Mouse (Mus musculus): ENCODE measurements around the gene Prokr2.
"Not testable (repeated sequence)": the region's sequence is repeated elsewhere in the genome, so short reads cannot be mapped to it uniquely, and the experiment has no call there.

The Prokr2 gene

DNA sequence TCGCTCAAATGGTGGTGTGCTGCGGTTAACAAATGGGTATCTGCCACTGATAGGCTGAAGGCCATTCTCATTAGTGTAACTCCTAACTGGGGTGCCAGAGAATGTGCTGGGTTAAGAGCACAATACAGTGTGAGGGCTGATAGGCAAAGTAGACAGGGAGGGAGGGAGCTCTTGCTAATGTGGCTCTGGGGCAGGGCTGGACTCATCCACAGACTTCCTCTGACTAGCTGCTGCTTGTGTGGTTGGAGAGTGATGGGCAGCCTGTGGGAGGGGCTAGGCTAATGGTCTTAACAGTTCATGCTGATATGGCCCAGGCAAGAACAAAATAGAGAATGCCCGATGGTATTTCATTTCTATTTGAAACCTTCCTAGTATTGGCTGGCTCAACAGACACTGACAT lies 44.0 kb downstream of the Prokr2 start:
- no peak for DNase-seq (ENCODE audit: low read depth, low spot score)

DNA sequence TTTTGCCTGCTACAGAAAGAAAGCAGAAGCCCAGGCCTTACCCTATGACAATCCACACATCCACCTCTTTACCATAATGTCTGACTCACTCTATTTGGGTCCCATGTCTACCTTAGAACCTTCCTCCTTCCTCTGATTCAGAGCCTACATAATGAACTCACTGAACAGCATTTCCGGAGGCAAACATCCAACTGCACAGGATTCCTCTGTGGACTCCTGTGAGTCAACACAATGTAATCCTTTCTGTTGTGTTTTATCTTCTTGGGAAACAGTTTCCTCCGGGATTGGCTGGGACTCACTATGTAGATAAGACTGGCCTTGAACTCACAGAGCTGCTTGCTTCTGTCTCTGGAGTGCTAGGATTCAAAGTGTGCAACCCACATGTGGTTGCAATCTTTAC lies 44.9 kb downstream of the Prokr2 start:
- DNase-seq (ENCODE audit: low read depth, low spot score), result no peak

DNA sequence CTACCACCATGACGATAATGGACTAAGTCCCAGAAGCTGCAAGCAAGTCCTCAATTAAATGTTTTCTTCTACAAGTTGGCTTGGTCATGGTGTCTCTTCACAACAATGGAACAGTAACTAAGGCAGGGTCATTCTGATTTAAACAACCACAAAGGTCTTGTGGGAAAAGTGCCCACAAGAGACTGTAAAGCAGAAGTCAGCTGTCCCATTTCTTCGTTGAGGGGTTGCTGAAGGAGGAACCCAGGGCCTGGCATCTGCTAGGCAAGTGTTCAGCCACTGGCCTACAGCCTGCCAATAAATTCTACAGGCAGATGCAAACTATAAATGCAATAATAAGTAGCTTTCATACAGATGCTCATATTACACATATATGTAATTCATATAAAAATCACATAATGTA lies 48.0 kb downstream of the Prokr2 start:
- no peak for DNase-seq (ENCODE audit: low read depth, low spot score)

DNA sequence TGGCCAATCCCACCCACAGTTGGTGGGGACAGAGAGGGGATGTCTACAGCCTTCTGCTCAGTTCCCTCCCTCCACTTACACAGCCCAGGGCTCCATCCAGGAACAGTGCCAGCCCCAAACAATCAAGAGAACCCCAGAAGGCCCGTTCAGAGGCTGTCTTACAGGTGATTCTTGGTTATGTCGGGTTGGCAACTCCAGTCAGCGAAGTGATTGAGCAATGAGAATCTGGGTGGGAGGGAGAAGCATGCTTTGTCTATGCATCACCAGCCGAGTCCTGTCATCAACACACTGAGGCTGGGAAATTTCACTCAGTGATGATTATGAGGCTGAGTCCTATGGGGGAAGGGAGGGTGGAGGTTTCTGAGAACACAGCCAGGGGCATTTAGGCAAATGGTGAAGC lies 61.7 kb downstream of the Prokr2 start:
- DNase-seq (ENCODE audit: low read depth, low spot score), result no peak

DNA sequence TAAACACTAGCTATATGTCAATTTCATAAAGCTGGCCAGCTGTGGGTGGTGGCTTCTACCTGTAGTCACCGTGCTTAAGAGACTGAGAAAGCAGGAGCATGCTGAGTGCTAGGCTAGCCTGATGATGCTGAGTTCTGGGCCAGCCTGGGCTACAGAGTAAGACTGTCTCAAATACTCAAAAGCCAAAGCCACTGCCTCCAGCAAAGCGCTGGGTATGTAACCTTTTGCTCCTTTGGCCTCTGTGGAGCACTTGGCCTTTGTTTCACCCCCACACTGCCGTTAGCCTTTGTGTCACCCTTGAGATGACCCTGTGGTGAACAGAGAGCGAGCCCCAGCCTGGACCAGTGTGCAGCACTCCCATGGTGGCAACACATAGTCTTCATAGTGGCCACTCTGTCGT lies 64.7 kb downstream of the Prokr2 start:
- no peak for DNase-seq (ENCODE audit: low read depth, low spot score)

DNA sequence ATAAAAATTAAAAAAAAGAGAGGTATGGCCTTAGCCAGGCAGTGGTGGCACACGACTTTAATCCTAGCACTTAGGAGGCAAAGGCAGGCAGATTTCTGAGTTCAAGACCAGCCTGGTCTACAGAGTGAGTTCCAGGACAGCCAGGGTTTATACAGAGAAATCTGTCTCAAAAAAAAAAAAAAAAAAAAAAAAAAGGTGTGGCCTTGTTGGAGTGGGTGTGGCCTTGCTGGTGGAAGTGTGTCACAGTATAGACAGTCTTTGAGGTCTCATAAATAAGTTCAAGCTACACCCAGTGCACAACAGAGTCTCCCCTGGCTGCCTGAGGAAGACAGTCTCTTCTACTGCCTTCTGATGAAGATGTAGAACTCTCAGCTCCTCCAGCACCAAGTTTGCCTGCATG lies 68.1 kb downstream of the Prokr2 start:
- no peak for DNase-seq (ENCODE audit: low read depth, low spot score)

DNA sequence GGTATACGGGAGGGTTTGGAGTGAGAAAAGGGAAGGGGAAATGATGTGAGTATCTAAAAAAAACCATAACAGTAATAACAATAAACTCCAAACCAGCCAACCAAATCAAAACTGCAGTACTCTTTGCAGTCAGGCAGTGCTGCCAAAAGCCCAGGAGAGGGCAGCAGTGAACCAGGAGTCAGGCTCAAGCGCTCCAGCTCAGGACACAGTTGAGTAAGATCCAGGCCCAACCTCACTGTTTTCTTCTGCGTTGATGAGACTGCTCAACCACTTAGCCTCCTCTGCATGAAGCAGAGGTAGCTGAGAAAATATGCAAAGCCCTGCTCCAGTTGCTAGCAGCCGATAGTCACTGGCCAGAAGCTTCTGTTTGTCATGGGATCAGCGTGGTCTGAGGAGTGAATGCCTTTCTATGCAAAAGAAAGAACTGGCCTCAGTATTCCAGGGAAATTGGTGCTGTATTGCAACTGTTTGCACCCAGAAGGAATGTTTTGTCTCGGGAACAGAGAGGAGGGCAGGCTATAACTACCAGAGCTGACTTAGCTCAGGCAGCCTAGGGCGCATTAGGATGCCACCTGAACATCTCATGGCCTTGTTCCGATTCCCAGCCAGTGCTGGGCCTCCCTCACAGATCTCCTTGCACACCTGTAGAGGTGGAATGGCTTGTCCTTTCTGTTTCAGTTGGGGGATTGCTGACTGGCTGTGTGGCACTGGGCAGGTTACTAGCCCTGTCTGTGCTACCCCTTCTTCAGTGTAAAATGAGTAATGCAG lies 69.0 kb downstream of the Prokr2 start:
- peak; percentile 84 for DNase-seq (ENCODE audit: low read depth, low spot score)

DNA sequence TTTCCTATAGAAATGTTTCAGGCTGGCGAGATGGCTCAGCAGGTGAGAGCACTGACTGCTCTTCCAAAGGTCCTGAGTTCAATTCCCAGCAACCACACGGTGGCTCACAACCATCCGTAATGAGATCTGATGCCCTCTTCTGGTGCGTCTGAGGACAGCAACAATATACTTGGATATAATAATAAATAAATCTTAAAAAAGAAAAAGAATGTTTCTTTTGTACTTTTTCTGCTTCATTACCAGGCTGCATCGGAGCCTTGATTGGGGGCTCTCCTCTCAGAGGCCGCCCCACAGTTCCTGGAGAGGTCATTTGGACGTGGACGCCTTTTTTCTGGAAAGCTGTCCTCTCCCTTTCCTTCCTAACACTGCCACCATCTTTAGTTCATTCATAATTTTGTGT lies 71.2 kb downstream of the Prokr2 start:
- DNase-seq (ENCODE audit: low read depth, low spot score), result not testable (repeated sequence)

DNA sequence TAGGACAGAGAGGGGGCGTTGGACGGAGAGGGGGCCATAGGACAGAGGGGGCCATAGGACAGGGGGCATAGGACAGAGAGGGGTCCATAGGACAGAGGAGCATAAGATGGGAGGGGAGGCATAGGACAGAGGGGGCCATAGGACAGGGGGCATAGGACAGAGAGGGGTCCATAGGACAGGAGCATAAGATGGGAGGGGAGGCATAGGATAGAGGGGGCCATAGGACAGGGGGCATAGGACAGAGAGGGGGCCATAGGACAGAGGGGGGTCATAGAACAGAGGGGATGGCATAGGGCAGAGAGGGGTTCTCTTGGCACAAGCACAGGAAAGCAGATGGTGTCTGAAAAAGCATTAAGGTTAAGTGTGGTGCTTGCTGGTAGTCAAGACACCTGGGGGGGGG lies 71.7 kb downstream of the Prokr2 start:
- no peak for DNase-seq (ENCODE audit: low read depth, low spot score)

DNA sequence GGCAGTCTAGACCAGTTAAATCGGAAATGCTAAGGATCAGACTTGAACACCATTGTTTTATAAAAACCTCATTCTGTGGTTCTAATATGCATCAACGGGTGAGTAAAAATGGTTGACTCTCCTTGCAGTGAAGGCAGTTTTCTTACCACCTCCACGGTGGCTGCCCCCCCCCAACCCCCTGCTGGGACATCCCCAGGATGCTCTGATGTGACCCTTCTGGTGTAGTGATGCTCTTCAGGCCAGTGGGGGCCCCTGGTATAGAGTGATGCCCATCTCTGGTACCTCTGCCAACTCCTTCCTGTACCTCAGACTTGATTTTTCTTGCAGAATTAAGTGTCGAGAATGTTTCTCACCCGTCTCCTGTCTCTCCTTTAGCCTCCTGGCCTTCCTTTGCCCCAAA lies 72.6 kb downstream of the Prokr2 start:
- DNase-seq (ENCODE audit: low read depth, low spot score), result no peak

DNA sequence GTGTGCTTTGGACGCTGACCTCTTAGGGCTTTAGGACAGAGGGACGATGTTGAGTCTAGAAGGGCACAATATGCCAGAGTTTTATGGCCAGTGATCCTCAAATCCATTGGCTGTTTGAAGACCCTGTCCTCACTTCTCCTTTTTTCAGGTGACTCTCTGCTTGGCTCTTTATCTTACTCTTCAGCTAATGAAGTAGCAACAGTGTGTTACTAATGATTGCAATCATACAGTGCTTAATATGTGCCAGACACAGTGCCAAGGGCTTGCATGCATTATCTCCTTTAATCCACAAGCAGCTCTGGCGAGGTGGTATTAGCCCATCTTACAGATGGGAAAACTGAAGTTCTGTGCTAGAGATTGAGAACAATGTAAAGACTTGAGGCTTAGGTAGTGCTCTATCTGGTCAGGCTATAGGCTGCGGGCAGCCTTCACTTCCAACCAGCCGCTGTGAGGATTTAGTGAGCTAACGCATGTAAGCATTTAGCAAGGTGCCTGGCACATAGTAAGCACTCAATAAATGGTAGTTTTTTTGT lies 75.8 kb downstream of the Prokr2 start:
- no peak for DNase-seq (ENCODE audit: low read depth, low spot score)

DNA sequence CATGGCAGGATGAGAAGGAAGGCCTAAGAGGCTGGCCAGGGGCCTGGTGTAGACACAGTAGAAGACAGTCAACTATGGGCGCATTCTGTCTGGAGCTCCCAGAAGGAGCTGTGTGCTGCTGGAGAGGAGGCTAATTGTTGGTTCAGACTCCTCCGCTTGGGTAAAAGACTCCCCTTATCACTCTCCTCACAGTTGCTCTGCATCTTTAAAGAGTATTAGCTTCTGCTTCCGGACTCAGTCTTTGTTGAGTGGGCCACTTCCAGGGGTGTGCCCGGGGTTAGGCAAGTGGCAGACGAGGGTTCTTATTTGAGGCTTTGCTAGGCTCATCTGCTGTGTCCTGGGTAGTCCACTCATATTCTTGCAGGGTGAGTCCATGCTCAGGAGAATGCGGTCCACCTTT lies 76.4 kb downstream of the Prokr2 start:
- DNase-seq (ENCODE audit: low read depth, low spot score), result no peak

DNA sequence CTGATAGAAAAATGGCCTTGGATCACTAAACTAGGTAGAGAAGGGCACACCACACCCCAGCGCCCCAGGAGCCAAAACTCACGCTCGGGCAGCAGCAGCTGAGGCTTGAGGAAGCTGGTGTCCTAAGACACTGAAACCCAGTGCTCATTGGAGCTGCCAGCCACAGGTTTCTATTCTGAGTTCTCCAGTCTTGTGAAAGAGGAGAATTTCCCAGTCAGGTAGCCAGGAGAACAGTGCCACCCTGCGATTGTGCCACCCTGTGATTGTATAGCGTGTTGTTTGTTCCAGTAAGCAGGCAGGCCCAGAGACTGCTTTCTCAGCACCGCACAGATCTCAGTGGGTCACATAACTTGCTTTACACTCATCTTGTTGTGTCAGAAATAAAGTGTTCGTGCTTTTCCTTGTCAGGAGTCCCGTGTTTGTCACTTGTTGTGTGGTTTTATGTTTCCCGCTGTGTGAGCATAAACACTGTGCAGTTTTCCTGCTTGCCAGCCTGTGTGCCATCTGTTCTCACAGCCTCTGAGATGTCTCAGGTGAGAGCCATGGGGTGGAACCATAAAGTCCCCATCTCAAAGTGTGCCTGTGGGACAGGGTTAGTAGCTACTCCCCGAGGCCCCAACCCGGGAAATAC lies 77.9 kb downstream of the Prokr2 start:
- no peak for DNase-seq (ENCODE audit: low read depth, low spot score)

DNA sequence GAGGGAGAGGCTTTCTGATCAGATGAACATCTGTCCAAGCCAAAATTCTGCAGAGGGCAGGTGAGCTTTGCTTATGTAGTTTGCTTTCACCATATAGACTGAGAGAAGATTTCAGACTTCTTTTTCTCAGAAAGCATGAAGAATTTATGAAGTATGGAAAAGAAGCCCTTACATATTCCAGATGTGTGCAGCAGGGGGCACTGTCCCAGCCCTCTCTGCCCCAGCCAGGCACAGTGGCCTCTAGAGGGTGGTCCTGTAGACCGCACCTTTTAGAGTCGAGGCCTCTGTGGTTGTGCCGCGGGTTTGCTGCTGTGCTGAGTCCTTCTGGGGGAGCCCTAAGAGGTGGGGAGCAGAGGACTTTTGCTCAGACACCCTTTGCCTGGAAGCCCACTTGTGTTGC lies 79.3 kb downstream of the Prokr2 start:
- DNase-seq (ENCODE audit: low read depth, low spot score), result peak; percentile 61

DNA sequence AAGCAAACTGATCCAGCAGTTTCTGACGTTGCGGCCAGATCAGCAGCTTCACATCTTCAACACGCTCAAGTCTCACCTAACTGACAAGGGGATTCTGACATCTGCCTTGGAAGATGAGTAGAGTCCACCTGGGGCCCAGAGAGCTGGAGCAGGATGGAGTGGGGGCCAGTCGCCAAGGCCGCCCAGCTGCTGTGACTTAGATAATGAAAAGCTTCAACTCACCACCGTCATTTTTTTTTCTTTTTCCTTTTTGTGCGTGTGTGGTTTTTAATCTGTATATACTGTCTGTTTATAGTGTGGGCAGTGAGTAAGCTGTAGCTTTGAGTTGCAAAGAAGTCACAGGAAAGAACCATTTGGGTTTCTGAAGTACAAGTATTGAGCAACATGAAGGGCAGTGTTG lies 80.1 kb downstream of the Prokr2 start:
- DNase-seq (ENCODE audit: low read depth, low spot score), result no peak

DNA sequence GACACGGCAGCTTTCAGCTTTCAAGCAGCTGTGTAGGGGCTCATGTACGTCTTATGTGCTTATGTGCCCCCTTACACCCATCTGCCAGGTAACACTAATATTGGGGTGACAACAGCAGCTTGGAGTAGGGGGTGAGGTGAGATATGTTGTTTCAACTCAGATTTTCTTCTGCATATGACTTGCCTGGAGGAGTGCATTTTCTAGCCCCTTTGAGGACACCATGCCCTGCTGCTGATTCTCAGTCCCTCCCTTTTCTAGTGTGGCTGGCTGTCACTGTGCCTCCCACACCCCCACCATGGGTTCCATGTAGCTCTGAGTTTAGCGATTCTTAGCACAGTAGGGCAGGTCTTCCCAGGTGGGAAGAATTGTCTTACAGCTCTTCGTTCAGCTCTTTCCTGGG lies 83.8 kb downstream of the Prokr2 start:
- no peak for DNase-seq (ENCODE audit: low read depth, low spot score)

DNA sequence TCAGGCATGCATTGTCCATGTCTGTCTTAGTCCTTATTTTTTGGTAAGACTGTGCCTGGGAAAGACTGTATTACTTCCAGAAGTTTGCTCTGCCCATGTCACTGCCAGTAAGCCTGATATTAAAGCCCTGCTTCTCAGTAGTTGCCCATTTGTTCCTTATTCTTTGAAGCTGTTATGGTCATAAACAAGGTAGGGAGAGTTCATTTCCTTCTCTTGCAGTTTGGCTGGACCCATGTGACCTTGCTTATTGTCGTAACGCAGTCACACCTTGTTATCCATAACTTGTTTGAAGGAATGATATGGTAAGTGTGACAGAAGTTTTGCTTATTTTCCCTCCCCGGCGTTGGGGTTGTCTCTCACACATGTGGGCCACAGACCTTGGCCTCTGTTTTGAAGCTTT lies 87.0 kb downstream of the Prokr2 start:
- no peak for DNase-seq (ENCODE audit: low read depth, low spot score)

DNA sequence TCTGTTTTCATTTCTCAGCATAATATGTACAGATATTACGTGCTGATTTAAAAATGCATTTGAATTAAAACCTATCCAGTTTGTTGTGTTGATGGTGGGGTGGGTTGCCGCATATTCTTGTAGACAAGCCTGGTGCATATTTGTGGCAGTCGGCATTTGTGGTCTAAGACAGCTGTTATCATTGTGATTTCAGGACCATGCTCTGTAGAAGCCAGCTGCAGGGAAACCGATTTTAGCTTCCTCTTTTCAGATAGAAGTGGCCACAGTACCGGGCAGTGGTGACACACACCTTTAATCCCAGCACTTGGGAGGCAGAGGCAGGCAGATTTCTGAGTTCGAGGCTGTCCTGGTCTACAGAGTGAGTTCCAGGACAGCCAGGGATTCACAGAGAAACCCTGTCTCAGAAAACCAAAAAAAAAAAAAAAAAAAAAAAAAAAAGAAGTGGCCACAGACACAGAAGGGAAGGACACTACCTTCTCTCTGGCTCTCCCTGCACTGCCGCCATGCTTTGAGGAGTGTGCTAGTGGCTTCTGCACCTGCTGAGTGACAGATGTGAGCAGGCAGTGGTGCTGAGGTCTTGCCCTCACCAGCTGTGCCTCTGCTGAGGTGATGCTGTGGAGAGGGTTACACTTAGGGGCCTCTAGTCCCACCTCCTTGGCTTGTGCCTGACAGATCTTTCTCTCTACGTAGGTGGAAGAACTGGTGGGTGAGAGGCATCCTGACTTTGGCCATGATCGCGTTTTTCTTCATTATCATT lies 91.4 kb downstream of the Prokr2 start:
- DNase-seq (ENCODE audit: low read depth, low spot score), result no peak

DNA sequence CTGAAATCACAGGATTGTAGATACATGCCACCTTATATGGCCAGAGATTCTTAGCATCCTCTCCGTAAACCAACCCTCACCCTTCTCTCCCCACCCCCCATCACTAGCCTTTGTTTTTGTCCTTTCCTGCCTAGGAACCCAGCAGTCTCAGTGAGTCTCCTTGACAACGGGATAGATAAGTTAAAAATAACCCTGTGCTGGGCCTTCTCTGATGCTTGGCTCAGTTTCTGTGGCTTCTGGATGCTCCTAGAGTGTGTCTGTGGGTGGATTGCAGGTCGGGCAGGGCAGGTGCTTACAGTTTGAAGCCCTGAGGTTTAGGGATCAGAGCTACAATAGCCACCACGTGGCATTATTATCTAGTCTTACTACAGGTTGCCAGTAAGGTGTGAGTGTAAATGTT lies 93.2 kb downstream of the Prokr2 start:
- DNase-seq (ENCODE audit: low read depth, low spot score), result peak; percentile 29

DNA sequence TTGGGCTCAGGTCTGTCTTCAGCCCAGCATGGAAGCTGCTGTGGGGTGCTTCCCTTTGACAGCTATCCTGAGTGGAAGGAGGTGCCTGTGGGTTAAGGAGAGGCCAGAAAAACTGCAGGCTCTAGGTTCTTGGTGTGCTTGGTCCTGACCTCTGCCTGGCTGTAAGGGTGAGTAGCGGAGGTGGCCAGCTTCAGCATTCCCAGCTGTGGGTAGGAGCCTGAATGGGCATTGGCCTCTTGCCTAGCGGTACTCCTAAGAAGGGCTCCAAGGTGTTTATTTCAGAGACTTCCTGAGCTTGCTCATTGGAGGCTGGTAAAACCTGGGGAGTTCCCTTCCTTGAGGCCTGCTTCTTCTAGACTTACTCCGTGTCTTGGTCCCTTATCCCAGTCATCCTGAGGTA lies 94.0 kb downstream of the Prokr2 start:
- DNase-seq (ENCODE audit: low read depth, low spot score), result no peak

DNA sequence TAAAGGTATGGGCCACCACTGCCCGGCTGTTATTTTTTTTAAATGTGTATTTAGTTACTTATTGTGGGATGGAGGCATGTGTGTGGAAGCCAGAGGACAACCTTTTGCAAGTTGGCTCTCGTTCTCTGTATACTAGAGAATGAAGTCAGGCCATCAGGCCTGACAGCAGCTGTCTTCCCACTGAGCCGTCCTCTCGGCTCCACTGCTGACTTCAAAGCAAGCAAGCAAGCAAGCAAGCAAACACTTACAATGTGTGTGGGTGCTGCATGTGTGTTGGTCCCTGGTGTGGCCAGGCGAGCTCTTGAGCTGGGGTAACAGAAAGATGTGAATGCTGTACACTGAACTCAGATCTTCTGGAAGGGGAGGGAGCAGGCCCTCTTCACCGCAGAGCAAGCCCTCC lies 94.4 kb downstream of the Prokr2 start:
- no peak for DNase-seq (ENCODE audit: low read depth, low spot score)

DNA sequence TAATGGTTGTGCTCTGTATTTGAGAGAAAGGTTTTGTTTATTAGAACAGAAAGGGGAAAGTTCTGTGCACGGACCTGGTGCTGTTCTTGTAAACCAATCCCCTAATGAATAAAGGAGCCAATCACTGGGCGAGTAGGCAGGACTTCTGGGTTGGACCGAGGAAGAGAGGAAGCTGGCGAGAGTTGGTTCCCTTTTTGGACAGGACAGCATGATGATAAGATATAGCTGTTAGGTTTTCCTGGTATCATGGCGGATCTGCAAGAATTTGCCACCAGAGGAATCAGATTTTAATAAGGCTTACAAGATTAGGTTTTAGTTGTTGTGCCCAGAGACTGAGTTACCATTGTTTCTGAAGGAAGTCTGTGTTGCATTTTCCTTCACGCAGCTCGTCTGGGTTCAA lies 96.0 kb downstream of the Prokr2 start:
- not testable (repeated sequence) for DNase-seq (ENCODE audit: low read depth, low spot score)

Measured in CD4-positive, CD25-positive, alpha-beta regulatory T cell, adult 2 months (primary cell).